Mouse (Mus musculus) myocyte (in vitro differentiated cells): Measurements from ENCODE around the gene Tsga10.

Experiments
- CEBPB ChIP-seq: IDR thresholded peaks from 2 replicates; pipeline ENCODE4 v1.6.1; 2011; ENCODE audit warnings: mild to moderate bottlenecking, moderate library complexity; ENCODE audit not compliant: poor library complexity, insufficient read depth, severe bottlenecking
- E2F4 ChIP-seq: IDR thresholded peaks from one replicate; pipeline ENCODE4 v1.6.1; 2011; ENCODE audit warnings: mild to moderate bottlenecking, control low read depth, moderate library complexity; ENCODE audit not compliant: insufficient read depth
- MAX ChIP-seq: IDR thresholded peaks from one replicate; pipeline ENCODE4 v1.6.1; 2011; ENCODE audit warnings: low read depth, mild to moderate bottlenecking, control low read depth
- MYOD1 ChIP-seq, 3 experiments: IDR thresholded peaks; one replicate each; pipeline ENCODE4 v1.6.1; 2011; ENCODE audit warnings: control low read depth in 2 of 3, low read depth in 2 of 3, mild to moderate bottlenecking in 2 of 3, moderate library complexity in 1 of 3; ENCODE audit not compliant: insufficient read length in 2 of 3, control insufficient read depth in 1 of 3
- MYOG ChIP-seq, 3 experiments: IDR thresholded peaks; one replicate each; pipeline ENCODE4 v1.6.1; 2011; ENCODE audit warnings: control low read depth in 2 of 3, low read depth in 2 of 3, mild to moderate bottlenecking in 2 of 3; ENCODE audit not compliant: insufficient read length in 2 of 3, control insufficient read depth in 1 of 3, insufficient read depth in 1 of 3
- POLR2A ChIP-seq: IDR thresholded peaks from one replicate; pipeline ENCODE4 v1.6.1; 2011; ENCODE audit warnings: low read depth, mild to moderate bottlenecking, control low read depth, moderate library complexity; ENCODE audit not compliant: insufficient read length
- POLR2AphosphoS2 ChIP-seq: IDR thresholded peaks from one replicate; pipeline ENCODE4 v1.6.1; 2011; ENCODE audit warnings: low read depth, control low read depth; ENCODE audit not compliant: insufficient read length
- TCF12 ChIP-seq: IDR thresholded peaks from one replicate; pipeline ENCODE4 v1.6.1; 2011; ENCODE audit warnings: mild to moderate bottlenecking, control low read depth; ENCODE audit not compliant: poor library complexity, insufficient read depth, severe bottlenecking
- USF1 ChIP-seq: IDR thresholded peaks from one replicate; pipeline ENCODE4 v1.6.1; 2011; ENCODE audit warnings: low read depth, mild to moderate bottlenecking, control low read depth, moderate library complexity

DNA sequence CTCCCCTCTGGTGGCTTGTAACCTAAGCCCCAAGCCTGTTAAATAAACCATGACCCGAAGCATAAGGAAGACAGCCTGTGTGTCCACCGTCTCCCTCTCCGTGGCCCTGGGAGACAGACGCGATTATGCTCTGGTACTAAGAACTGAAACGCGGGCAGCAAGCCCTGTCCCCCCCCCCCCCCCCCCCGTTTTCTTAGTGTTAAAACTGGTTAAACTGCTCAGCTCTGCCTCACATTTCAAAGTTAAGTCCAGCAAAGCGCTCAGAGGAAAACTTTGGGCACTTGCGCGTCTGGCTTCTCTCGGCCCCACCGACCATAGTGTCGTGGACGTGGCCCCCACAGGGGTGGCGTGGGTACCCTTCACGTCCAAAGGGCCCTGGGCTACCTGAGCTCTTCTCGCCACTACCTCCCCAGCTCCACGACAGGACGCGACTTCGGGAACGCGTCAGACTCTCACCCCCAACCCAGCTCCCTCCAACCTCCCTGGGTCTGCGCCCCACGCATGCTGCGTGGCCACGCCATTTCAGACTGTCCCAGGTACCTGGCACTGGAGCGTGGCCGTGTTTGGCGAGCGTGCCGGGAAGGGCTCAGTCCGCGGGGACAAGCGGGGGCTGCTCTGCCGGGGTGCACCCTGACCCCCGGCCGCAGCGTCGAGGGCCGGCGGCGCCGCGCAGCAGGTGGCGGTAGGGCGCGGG, 147.1 kb downstream of the Tsga10 start:
- TF ChIP-seq POLR2A = no peak
- no peak for TF ChIP-seq TCF12
- TF ChIP-seq MYOD1 (IDR thresholded peaks at IDR 0.05; ENCODE audit: control insufficient read depth in 1 of 3, insufficient read length in 2 of 3, low read depth in 2 of 3) = no peak
- TF ChIP-seq MAX = no peak
- TF ChIP-seq CEBPB = no peak
- TF ChIP-seq MYOG (IDR thresholded peaks at IDR 0.05; ENCODE audit: control insufficient read depth in 1 of 3, insufficient read depth in 1 of 3, insufficient read length in 2 of 3, low read depth in 2 of 3) = no peak
- no peak for TF ChIP-seq POLR2AphosphoS2
- no peak for TF ChIP-seq USF1
- no peak for TF ChIP-seq E2F4
